Mouse (Mus musculus) stomach, embryonic 16.5 days (tissue): ENCODE measurements around the gene Aebp2. TPM values are rescaled to one million over a fixed set of nuclear protein-coding genes. Genes with fewer than 3 reads are reported as not detected.
"Not testable (repeated sequence)": the region's sequence is repeated elsewhere in the genome, so short reads cannot be mapped to it uniquely, and the experiment has no call there.

Experiments
- ATAC-seq: fragments of 200-750 bp; cut with Nextera tagmentation; 2 replicates; pipeline ENCODE4 v1.8.0; 2017; ENCODE audit warnings: moderate number of reproducible peaks, moderate TSS enrichment; ENCODE audit not compliant: insufficient read depth, low FRiP score
- H3K27ac ChIP-seq: fragments of 300-500 bp; sonication (generic); 2 replicates; pipeline ENCODE4 v1.5.1; 2014; ENCODE audit warnings: low read length
- H3K27me3 ChIP-seq: fragments of 300-500 bp; sonication (generic); 2 replicates; pipeline ENCODE4 v1.6.1; 2014; ENCODE audit warnings: low read length, control low read depth, mixed read lengths; ENCODE audit not compliant: control insufficient read depth, insufficient read depth
- H3K36me3 ChIP-seq: fragments of 300-500 bp; sonication (generic); 2 replicates; pipeline ENCODE4 v1.6.1; 2014; ENCODE audit warnings: low read length; ENCODE audit not compliant: control insufficient read depth, insufficient read depth
- H3K4me1 ChIP-seq: fragments of 300-500 bp; sonication (generic); 2 replicates; pipeline ENCODE4 v1.6.1; 2014; ENCODE audit warnings: low read length, control low read depth, mixed read lengths; ENCODE audit not compliant: control insufficient read depth, insufficient read depth
- H3K4me2 ChIP-seq: fragments of 300-500 bp; sonication (generic); 2 replicates; pipeline ENCODE4 v1.6.1; 2014; ENCODE audit warnings: low read depth, low read length, mixed read lengths
- H3K4me3 ChIP-seq: fragments of 300-500 bp; sonication (generic); replicated peaks from 2 replicates; pipeline ENCODE4 v1.5.1; 2014; ENCODE audit warnings: mild to moderate bottlenecking, low read length
- H3K9ac ChIP-seq: fragments of 300-500 bp; sonication (generic); 2 replicates; pipeline ENCODE4 v1.6.1; 2014; ENCODE audit warnings: low read length
- H3K9me3 ChIP-seq: fragments of 300-500 bp; sonication (generic); replicated peaks from 2 replicates; pipeline ENCODE4 v1.6.1; 2016; ENCODE audit warnings: low read length, control low read depth; ENCODE audit not compliant: control insufficient read depth
- WGBS: fragments of 180-500 bp; shearing (Covaris S2); extraction: QIAGEN DNeasy Blood & Tissue Kit; methylation state at CpG from one replicate; pipeline ENCODE4 v1.1.7; 2014; 5-methylcytosine and 5-hydroxymethylcytosine counted together
- polyA plus RNA-seq: library from polyadenylated mRNA; unstranded; fragments of >200 nt; fragmentation: Nextera tagmentation; extraction: Ambion mirVana; gene quantifications from 2 replicates; pipeline ENCODE4 v1.2.1, GENCODE M21; 2015

The Aebp2 gene
- polyA plus RNA-seq, 1 experiment from 2014 or later = 11.9 TPM

- no peak overlapping the region for H3K4me3 ChIP-seq
- peak; percentile 67; the same call in 1 of the 2 replicates for ATAC-seq
- WGBS = 16% methylated on average over 8 of the region's 8 CpGs
- no peak overlapping the region for H3K9ac ChIP-seq
- H3K27ac ChIP-seq = peak overlapping the region; percentile 76
- H3K4me2 ChIP-seq = no peak overlapping the region
- peaks cover 4% of the 10 kb centered on the region; the same call in 1 of the 2 replicates for H3K4me1 ChIP-seq
- H3K9me3 ChIP-seq = no peaks in the 10 kb centered on the region
- H3K27me3 ChIP-seq = no peaks in the 10 kb centered on the region
- H3K36me3 ChIP-seq = no peaks in the 10 kb centered on the region
These were observed 19.1 kb upstream of the Aebp2 start for GRCm38 (mm10) chr6:140603228-140603944.

DNA sequence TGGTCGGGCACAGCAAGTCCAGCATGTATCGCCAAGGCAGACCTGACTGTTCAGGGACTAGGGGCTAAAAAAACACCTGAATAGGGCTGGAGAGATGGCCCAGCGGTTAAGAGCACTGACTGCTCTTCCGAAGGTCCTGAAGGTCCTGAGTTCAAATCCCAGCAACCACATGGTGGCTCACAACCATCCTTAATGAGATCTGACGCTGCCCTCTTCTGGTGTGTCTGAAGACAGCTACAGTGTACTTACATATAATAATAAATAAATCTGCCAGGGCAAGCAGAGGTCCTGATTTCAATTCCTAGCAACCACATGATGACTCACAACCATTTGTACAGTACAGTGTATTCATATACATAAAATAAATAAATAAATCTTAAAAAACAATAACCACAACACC lies 17.3 kb upstream of the Aebp2 start:
- not testable (repeated sequence) for H3K27me3 ChIP-seq, H3K4me3 ChIP-seq, H3K9ac ChIP-seq, ATAC-seq, H3K4me2 ChIP-seq, H3K27ac ChIP-seq, H3K36me3 ChIP-seq, H3K9me3 ChIP-seq, H3K4me1 ChIP-seq
- 86% methylated on average over 5 of the region's 5 CpGs for WGBS

GRCm38 (mm10) chr6:140605732-140606131 lies 16.7 kb upstream of the Aebp2 start:
- Histone ChIP-seq H3K4me3 (no peak overlapping the region), H3K4me1 (peaks cover 4% of the 10 kb centered on the region; the same call in 1 of the 2 replicates), H3K27ac (no peak overlapping the region), H3K9me3 (no peaks in the 10 kb centered on the region), H3K9ac (no peak overlapping the region), H3K27me3 (no peaks in the 10 kb centered on the region), H3K4me2 (no peak overlapping the region), H3K36me3 (no peaks in the 10 kb centered on the region)
- no peak for ATAC-seq
- WGBS = 71% methylated on average over 3 of the region's 3 CpGs

- Histone ChIP-seq H3K4me2 (no peak overlapping the region), H3K9ac (no peak overlapping the region), H3K9me3 (no peaks in the 10 kb centered on the region), H3K4me3 (no peak overlapping the region), H3K36me3 (no peaks in the 10 kb centered on the region), H3K27me3 (no peaks in the 10 kb centered on the region), H3K4me1 (peaks cover 4% of the 10 kb centered on the region; the same call in 1 of the 2 replicates), H3K27ac (no peak overlapping the region)
- ATAC-seq = no peak
- 63% methylated on average over 10 of the region's 10 CpGs for WGBS
These were observed 15.9 kb upstream of the Aebp2 start for GRCm38 (mm10) chr6:140606534-140606933.

GRCm38 (mm10) chr6:140608666-140609065 lies 13.8 kb upstream of the Aebp2 start:
- ATAC-seq = no peak
- no peaks in the 10 kb centered on the region for H3K4me1 ChIP-seq
- H3K27me3 ChIP-seq = no peaks in the 10 kb centered on the region
- no peaks in the 10 kb centered on the region for H3K36me3 ChIP-seq
- H3K27ac ChIP-seq = no peak overlapping the region
- H3K4me3 ChIP-seq = no peak overlapping the region
- no peak overlapping the region for H3K9ac ChIP-seq
- H3K9me3 ChIP-seq = no peaks in the 10 kb centered on the region
- WGBS = 85% methylated on average over 6 of the region's 6 CpGs
- no peak overlapping the region for H3K4me2 ChIP-seq

DNA sequence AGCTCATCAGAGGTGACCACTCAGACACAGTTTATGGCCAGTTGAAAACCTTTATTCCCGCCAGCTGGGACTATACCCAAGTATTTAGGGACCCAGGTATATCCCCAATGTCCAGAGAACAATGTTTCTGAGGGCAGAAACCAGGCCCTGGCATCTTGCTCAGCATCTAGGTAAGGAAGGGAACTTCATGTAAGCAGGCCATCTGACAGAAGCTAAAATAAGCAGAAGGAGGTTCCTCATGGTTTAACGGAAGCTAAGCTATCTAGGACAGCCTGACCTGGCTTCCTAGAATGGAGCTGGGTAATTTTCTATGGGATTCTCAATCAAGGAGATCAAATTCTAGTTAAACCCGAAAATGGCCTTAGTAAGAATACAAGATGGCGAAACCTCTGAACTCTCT lies 12.9 kb upstream of the Aebp2 start:
- H3K27ac ChIP-seq = no peak overlapping the region
- H3K9ac ChIP-seq = no peak overlapping the region
- WGBS = 84% methylated on average over 4 of the region's 4 CpGs
- H3K4me1 ChIP-seq = no peaks in the 10 kb centered on the region
- no peaks in the 10 kb centered on the region for H3K9me3 ChIP-seq
- H3K36me3 ChIP-seq = no peaks in the 10 kb centered on the region
- ATAC-seq = no peak
- H3K4me2 ChIP-seq = no peak overlapping the region
- no peaks in the 10 kb centered on the region for H3K27me3 ChIP-seq
- H3K4me3 ChIP-seq = no peak overlapping the region

DNA sequence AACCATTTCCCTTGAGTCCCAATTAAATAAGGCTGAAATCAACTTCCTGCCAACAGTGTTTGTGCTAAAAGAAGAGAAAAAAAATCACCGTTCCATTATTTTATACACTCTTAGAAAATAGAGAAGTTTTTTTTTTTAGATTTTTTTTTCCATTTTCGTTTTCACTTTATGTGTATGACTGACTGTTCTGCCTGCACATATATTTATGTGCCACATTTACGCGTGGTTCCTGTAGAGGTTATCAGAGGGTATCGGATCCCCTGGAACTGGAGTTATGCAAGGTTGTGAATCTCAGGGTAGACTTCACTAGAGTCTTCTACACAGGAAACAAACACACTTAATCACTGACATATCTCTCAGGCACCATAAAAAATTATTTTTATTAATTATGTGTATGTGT lies 12.3 kb upstream of the Aebp2 start:
- 93% methylated on average over 5 of the region's 5 CpGs for WGBS
- Histone ChIP-seq H3K36me3 (no peaks in the 10 kb centered on the region), H3K4me2 (no peak overlapping the region), H3K9me3 (no peaks in the 10 kb centered on the region), H3K27ac (no peak overlapping the region), H3K27me3 (no peaks in the 10 kb centered on the region), H3K4me3 (no peak overlapping the region), H3K4me1 (no peaks in the 10 kb centered on the region), H3K9ac (no peak overlapping the region)
- ATAC-seq = no peak

DNA sequence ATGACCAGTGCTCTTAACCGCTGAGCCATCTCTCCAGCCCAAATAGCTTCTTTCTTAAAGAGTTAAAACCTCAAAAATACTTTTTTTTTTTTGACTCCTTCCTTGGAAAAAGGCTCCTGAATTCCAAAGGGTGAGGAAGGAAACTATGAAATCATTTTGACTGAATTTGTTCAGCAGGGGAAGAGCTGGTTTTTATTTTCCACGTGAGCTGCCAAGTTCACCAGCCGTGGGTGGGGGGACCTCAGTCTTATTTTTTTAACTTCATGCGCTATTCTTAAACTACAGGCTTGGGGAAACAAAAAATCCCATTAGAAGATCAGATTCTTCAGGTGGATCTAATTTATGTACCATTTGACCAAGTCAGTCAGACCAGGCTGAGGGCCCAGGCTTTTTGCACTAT lies 11.2 kb upstream of the Aebp2 start:
- H3K9ac ChIP-seq = no peak overlapping the region
- no peaks in the 10 kb centered on the region for H3K4me1 ChIP-seq
- no peaks in the 10 kb centered on the region for H3K27me3 ChIP-seq
- H3K4me2 ChIP-seq = no peak overlapping the region
- no peak overlapping the region for H3K27ac ChIP-seq
- no peak for ATAC-seq
- 75% methylated on average over 4 of the region's 4 CpGs for WGBS
- H3K9me3 ChIP-seq = no peaks in the 10 kb centered on the region
- H3K36me3 ChIP-seq = no peaks in the 10 kb centered on the region
- no peak overlapping the region for H3K4me3 ChIP-seq

DNA sequence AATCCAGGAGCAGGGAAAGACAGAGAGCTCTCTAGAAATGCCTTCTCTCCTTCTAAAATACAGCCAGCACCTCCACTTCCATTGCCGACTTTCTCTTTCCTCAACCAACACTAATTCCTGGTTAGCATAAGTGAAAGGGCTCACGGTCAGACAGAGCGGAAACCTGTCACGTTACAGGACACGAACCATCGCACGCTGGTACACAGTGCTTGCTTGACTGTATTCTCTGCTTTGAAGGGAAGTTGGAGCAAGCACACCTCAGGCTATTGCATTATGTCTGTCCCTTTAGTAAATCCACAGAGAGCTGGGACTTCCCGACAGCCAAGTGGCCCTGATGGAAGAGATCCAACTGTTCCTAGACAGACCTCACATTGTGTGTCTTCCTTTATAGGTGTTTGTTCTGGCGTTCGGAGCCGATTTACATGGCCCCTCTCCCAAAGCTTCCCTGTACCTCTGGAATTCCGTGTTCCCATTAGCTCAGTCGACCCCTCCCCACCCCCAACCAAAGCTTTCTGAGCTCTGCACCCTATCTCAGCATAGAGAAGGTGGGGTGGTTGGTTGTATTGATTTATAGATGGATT lies 10.5 kb upstream of the Aebp2 start:
- Histone ChIP-seq H3K4me2 (no peak overlapping the region), H3K36me3 (no peaks in the 10 kb centered on the region), H3K9me3 (no peaks in the 10 kb centered on the region), H3K9ac (no peak overlapping the region), H3K4me3 (no peak overlapping the region), H3K4me1 (no peaks in the 10 kb centered on the region), H3K27ac (no peak overlapping the region), H3K27me3 (no peaks in the 10 kb centered on the region)
- ATAC-seq = no peak
- WGBS = 71% methylated on average over 13 of the region's 13 CpGs
